Mouse (Mus musculus) heart, adult 2 months (tissue): Measurements from ENCODE around the gene Arpc2.

Experiments used
- CTCF ChIP-seq: fragments of 200-600 bp; IDR thresholded peaks from 2 replicates; pipeline ENCODE4 v1.8.1; 2022; ENCODE audit warnings: antibody characterized with exemption, mild to moderate bottlenecking, moderate library complexity
- EP300 ChIP-seq: fragments of 200-500 bp; IDR thresholded peaks from 2 replicates; pipeline ENCODE4 v1.6.1; 2011; ENCODE audit warnings: low read depth, low read length, control low read depth; ENCODE audit not compliant: insufficient read depth
- POLR2A ChIP-seq: fragments of 200-500 bp; IDR thresholded peaks from 2 replicates; pipeline ENCODE4 v1.6.1; 2011; ENCODE audit warnings: mild to moderate bottlenecking, low read depth, low read length, control low read depth; ENCODE audit not compliant: insufficient read depth

DNA sequence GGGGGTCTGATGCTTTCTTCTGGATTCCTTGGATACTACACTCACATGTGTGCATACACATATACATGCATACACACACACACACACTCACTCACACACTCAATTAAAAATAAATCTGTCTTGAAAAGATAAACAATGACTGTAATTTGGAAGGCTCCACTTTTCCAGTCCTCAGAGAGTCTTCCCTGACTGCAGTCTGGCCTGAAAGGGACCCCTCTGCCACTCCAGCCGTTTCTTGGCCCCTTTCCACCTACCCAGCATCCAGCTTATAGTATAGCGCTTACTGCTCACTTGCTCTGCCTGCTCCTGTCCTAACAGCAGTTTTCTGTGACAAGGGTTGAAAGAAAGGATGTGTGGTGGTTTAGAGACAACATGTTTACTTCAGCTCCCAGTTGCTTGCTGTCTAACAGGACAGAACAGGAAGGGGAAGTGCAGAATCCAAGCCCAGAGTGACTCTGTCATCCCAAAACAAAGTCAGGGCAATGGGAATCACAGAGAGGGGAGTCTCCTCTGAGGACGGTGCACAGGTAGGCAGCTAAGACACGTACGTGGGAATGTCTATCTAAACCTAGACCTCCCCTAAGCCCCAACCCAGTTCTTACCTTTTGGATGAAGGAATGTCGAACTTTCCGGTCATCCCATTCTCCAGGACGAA is 57.5 kb downstream of the Arpc2 start:
- TF ChIP-seq CTCF (no peak), EP300 (no peak), POLR2A (no peak)
